Mouse (Mus musculus) neural tube, embryonic 12.5 days (tissue): ENCODE data around the gene Tbx19. TPM values are rescaled to one million over a fixed set of nuclear protein-coding genes. Genes with fewer than 3 reads are reported as not detected.

Experiments used
- ATAC-seq: fragments of 200-750 bp; cut with Nextera tagmentation; 2 replicates; pipeline ENCODE4 v1.8.0; 2017; ENCODE audit warnings: low read depth, mild to moderate bottlenecking, moderate TSS enrichment, moderate library complexity; ENCODE audit not compliant: low FRiP score
- H3K27ac ChIP-seq: fragments of 300-500 bp; sonication (generic); 2 replicates; pipeline ENCODE4 v1.5.1; 2016
- H3K27me3 ChIP-seq: fragments of 300-500 bp; sonication (generic); replicated peaks from 2 replicates; pipeline ENCODE4 v1.6.1; 2016; ENCODE audit warnings: mild to moderate bottlenecking
- H3K36me3 ChIP-seq: fragments of 300-500 bp; sonication (generic); 2 replicates; pipeline ENCODE4 v1.6.1; 2016; ENCODE audit warnings: mild to moderate bottlenecking
- H3K4me1 ChIP-seq: fragments of 300-500 bp; sonication (generic); 2 replicates; pipeline ENCODE4 v1.6.1; 2016
- H3K4me2 ChIP-seq: fragments of 300-500 bp; sonication (generic); replicated peaks from 2 replicates; pipeline ENCODE4 v1.6.1; 2016; ENCODE audit warnings: mild to moderate bottlenecking
- H3K4me3 ChIP-seq: fragments of 300-500 bp; sonication (generic); 2 replicates; pipeline ENCODE4 v1.5.1; 2016
- H3K9ac ChIP-seq: fragments of 300-500 bp; sonication (generic); 2 replicates; pipeline ENCODE4 v1.6.1; 2016; ENCODE audit warnings: mild to moderate bottlenecking
- H3K9me3 ChIP-seq: fragments of 300-500 bp; sonication (generic); 2 replicates; pipeline ENCODE4 v1.6.1; 2016; ENCODE audit warnings: mild to moderate bottlenecking
- WGBS: fragments of 180-500 bp; shearing (Covaris S2); methylation state at CpG from one replicate; pipeline ENCODE4 v1.1.7; 2016; 5-methylcytosine and 5-hydroxymethylcytosine counted together
- polyA plus RNA-seq: library from polyadenylated mRNA; unstranded; fragments of >200 nt; fragmentation: Nextera tagmentation; extraction: Ambion mirVana; gene quantifications from 2 replicates; pipeline ENCODE4 v1.2.1, GENCODE M21; 2016

Tbx19 gene
- polyA plus RNA-seq, 1 experiment from 2014 or later: not detected

DNA sequence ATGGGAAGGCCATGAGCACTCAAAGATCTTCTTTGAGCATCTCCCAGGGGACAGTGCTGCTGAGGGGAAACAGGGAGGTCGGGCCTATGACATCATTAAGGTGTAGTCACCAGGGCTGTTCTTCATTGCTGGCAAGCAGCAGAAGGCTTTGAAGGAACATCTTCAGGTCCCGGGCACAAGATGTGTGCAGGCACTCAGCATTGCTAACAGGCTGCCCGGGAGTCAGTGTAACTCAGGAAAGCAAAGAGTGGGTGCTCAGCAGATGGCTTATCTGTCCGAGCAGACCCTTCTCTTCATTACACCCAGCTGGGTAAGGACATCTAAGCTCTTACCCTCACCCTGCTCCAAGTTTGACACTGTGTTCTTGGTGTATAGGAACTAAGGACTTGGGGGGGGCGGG lies 18.7 kb upstream of the Tbx19 start:
- Histone ChIP-seq H3K27ac (no peak overlapping the region), H3K9ac (no peak overlapping the region), H3K36me3 (no peaks in the 10 kb centered on the region), H3K4me2 (no peak overlapping the region), H3K27me3 (no peaks in the 10 kb centered on the region), H3K4me3 (no peak overlapping the region), H3K4me1 (no peaks in the 10 kb centered on the region), H3K9me3 (no peaks in the 10 kb centered on the region)
- WGBS: 83% methylated on average over 5 of the region's 5 CpGs
- ATAC-seq: no peak

DNA sequence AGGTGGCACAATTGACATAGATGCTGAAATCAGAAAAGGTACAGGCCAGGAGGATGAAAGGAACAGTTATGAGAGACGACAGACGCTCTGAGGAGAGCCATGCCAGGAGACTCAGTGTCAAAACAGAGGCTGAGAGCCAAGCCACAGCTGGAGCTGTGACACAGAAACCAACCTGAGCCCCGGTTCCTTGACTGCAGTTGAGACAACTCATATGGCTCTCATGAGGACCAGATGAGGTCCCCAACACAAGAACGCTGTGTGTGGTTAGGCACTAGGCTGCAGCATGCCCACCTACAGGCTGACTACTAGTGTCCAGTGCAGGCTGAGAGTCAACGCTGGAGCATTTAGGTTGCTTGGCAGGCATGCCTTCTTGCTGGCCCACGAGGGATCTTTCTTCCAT lies 17.5 kb upstream of the Tbx19 start:
- Histone ChIP-seq H3K4me2 (no peak overlapping the region), H3K9me3 (no peaks in the 10 kb centered on the region), H3K27ac (no peak overlapping the region), H3K4me1 (no peaks in the 10 kb centered on the region), H3K9ac (no peak overlapping the region), H3K4me3 (no peak overlapping the region), H3K36me3 (no peaks in the 10 kb centered on the region), H3K27me3 (no peaks in the 10 kb centered on the region)
- WGBS: 91% methylated on average over 6 of the region's 6 CpGs
- ATAC-seq: no peak

DNA sequence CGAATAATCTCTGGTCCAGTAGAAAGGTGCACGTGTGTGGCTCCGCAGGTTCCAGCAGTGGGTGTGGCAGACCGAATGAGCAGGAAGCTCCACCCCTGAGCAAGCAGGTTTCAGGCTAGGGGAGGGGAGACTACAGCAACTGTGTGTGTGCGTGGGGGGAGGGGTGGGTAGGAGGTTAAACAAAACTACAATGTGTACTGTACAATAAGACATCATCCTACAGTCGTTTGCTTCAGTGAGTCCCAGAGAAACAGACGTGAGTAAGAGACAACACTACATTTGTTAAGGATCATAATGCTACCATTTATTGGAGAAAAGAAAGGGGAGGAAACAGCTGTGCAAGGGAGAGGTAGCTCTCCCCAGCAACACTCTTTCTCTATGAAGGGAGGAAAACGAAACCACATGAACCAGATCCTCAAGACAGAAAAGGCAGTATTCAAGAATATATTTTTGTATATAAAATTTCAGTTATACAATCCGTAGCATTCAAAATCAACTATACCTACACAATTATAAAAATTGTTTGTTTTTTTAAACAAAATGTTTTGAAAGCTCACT lies 13.6 kb upstream of the Tbx19 start:
- 72% methylated on average over 9 of the region's 9 CpGs for WGBS
- H3K9me3 ChIP-seq: no peaks in the 10 kb centered on the region
- no peak overlapping the region for H3K27ac ChIP-seq
- H3K36me3 ChIP-seq: no peaks in the 10 kb centered on the region
- no peak for ATAC-seq
- H3K4me2 ChIP-seq: no peak overlapping the region
- H3K9ac ChIP-seq: no peak overlapping the region
- H3K4me1 ChIP-seq: no peaks in the 10 kb centered on the region
- H3K27me3 ChIP-seq: no peaks in the 10 kb centered on the region
- H3K4me3 ChIP-seq: no peak overlapping the region

DNA sequence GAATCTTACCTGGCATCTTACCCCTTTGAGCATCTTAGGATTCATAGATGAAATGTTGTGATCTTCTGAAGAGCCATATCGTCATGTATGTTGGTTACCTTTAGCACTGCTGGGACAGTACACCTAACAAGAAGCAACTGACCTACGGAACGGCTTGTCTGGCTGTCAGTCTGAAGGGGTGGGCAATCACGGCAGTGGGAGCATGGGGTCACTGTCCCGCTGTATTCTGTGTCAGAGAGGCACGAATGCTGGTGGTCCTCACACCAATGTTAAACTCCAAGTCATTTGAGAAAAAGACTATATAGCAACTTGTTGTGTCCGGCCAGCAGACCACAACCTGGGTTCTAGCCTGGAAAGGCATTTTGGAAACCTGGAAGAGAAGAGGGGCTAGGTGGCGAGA lies 10.7 kb upstream of the Tbx19 start:
- no peak for ATAC-seq
- WGBS: 82% methylated on average over 8 of the region's 8 CpGs
- no peaks in the 10 kb centered on the region for H3K9me3 ChIP-seq
- H3K27ac ChIP-seq: no peak overlapping the region
- H3K4me3 ChIP-seq: no peak overlapping the region
- H3K4me2 ChIP-seq: no peak overlapping the region
- H3K9ac ChIP-seq: no peak overlapping the region
- no peaks in the 10 kb centered on the region for H3K27me3 ChIP-seq
- H3K36me3 ChIP-seq: no peaks in the 10 kb centered on the region
- no peaks in the 10 kb centered on the region for H3K4me1 ChIP-seq

DNA sequence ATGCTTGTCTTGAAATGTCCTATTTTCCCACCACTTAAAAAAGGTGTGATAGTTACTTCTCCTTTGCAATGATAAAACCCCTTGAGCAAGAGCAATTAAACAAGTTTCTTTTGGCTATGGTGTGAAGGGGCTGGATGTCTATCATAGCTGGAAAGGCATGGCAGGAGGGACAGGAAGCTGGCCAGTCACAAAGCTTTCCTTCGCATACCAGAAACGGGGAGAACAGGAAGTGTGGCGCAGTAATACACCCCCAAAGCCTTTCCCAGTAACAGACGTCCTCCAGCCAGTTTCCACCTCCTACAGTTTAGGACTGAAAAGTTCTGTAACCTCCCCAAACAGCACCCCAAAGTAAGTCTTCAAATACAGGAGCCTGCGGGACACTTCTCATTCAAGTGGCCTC lies 9.6 kb upstream of the Tbx19 start:
- ATAC-seq: no peak
- H3K27me3 ChIP-seq: no peaks in the 10 kb centered on the region
- H3K36me3 ChIP-seq: no peaks in the 10 kb centered on the region
- H3K9me3 ChIP-seq: no peaks in the 10 kb centered on the region
- WGBS: 61% methylated on average over 5 of the region's 5 CpGs
- no peak overlapping the region for H3K4me2 ChIP-seq
- H3K4me1 ChIP-seq: no peaks in the 10 kb centered on the region
- H3K4me3 ChIP-seq: no peak overlapping the region
- H3K27ac ChIP-seq: no peak overlapping the region
- no peak overlapping the region for H3K9ac ChIP-seq

DNA sequence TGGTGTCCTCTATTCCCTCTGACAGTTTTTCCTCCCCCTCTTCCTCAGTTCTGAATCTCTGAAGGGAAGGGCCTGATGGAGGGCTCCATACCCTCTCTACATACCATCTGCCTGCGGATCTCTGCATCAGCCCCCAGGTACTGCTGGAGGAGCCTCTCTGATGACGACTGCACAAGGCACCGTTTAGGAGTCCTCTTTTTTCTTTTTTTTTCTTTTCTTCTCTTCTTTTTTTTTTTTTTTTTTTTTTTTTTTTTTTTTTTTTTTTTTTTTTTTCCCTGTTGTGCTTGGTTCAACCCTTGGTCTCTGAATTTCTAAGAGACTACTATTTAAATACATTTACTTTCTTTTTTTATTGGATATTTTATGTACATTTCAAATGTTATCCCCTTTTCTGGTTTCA lies 8.9 kb upstream of the Tbx19 start:
- Histone ChIP-seq H3K4me1 (no peaks in the 10 kb centered on the region), H3K27me3 (no peaks in the 10 kb centered on the region), H3K36me3 (no peaks in the 10 kb centered on the region), H3K4me2 (no peak overlapping the region), H3K27ac (no peak overlapping the region), H3K9ac (no peak overlapping the region), H3K9me3 (no peaks in the 10 kb centered on the region), H3K4me3 (no peak overlapping the region)
- 81% methylated on average over 3 of the region's 3 CpGs for WGBS
- no peak for ATAC-seq

DNA sequence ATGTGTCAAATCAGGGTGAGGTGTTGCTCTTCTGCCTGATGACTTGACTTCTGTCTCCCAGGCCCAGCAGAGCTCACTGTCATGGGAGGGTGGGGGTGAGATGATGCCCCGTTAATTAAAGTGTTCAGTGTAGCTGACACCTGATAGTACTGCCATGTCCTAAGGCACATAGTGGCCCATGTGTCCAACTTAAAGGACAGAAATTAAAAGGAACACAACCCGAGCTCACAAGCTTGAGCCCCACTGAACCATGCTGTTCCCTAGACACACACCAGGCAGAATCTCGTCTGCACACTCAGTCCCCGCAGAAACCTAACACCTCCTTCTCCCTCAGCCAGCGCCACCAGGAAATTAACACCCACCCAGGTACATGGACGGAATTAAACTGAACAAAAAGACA lies 4.3 kb upstream of the Tbx19 start:
- no peak for ATAC-seq
- WGBS: 90% methylated on average over 6 of the region's 6 CpGs

DNA sequence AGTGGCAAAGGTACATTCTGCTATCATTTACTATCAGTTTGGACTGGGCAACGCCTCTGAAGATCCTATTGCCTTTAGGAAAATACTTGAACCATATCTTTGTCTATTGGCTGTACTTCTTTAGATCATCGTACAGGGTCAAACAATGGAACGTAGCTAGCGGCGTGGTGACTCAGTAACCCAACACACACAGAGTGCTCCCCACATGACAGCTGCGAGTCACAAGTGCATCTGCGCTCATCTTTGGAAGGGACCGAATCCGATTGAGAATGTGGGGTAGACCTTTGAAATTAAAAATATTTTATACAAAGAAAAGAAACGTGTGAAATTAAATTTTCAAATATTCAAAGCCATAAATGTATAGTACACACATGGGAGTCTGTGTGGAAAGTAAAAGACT lies 1.7 kb downstream of the Tbx19 start:
- no peak overlapping the region for H3K9ac ChIP-seq
- no peak overlapping the region for H3K4me3 ChIP-seq
- H3K4me2 ChIP-seq: no peak overlapping the region
- WGBS: 82% methylated on average over 10 of the region's 10 CpGs
- no peaks in the 10 kb centered on the region for H3K4me1 ChIP-seq
- no peaks in the 10 kb centered on the region for H3K9me3 ChIP-seq
- no peak overlapping the region for H3K27ac ChIP-seq
- no peaks in the 10 kb centered on the region for H3K27me3 ChIP-seq
- no peaks in the 10 kb centered on the region for H3K36me3 ChIP-seq
- ATAC-seq: no peak

More for the DNA sequence above, 4.3 kb upstream of the Tbx19 start:
- Histone ChIP-seq H3K27me3 (no peaks in the 10 kb centered on the region), H3K9ac (no peak overlapping the region), H3K4me1 (no peaks in the 10 kb centered on the region), H3K4me3 (no peak overlapping the region), H3K36me3 (no peaks in the 10 kb centered on the region), H3K27ac (no peak overlapping the region), H3K4me2 (no peak overlapping the region), H3K9me3 (no peaks in the 10 kb centered on the region)

DNA sequence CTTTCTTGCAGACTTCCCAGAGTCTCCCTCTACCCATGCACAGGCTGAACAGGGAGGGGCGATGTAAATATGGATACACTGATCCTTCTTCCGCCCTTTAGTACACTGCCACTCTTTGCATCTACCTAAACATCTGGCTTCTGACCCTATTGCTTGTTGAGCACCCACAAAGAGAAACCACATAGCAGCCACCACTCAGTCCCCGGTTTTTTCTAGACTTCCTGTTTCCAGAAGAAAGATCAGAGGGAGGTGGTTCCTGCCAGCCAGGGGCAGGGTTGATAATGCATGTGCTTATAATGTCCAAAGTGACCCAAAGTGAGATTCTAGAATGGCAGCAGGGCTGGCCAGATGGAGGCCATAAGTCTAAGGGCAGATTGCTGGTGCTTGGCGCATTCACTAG lies 6.4 kb downstream of the Tbx19 start:
- no peaks in the 10 kb centered on the region for H3K36me3 ChIP-seq
- no peaks in the 10 kb centered on the region for H3K27me3 ChIP-seq
- 83% methylated on average over 4 of the region's 4 CpGs for WGBS
- no peak overlapping the region for H3K9ac ChIP-seq
- H3K4me1 ChIP-seq: no peaks in the 10 kb centered on the region
- no peaks in the 10 kb centered on the region for H3K9me3 ChIP-seq
- H3K4me2 ChIP-seq: no peak overlapping the region
- H3K4me3 ChIP-seq: no peak overlapping the region
- H3K27ac ChIP-seq: no peak overlapping the region
- ATAC-seq: no peak

DNA sequence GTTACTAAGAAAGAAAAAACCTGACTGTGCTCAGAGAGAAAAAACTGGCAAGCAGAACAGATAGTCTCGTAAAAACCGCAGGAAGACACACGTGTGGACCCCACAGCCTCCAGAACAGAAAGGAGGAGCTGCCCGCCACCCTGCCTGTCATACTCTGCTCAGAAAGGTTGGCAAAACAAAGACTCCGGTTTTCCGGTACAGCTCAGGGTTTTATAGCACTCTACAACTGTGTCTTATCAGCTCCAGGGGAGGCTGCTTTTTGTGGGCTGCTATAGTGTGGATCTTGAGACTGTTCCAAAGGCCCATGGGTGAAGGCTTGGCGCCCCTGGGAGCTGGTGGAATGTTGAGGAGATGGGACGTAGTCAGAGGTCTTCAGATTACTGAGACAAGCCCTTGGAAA lies 9.4 kb downstream of the Tbx19 start:
- 71% methylated on average over 8 of the region's 8 CpGs for WGBS
- Histone ChIP-seq H3K27ac (no peak overlapping the region), H3K9ac (no peak overlapping the region), H3K9me3 (no peaks in the 10 kb centered on the region), H3K4me3 (no peak overlapping the region), H3K27me3 (no peaks in the 10 kb centered on the region), H3K4me2 (no peak overlapping the region), H3K4me1 (no peaks in the 10 kb centered on the region), H3K36me3 (no peaks in the 10 kb centered on the region)
- no peak for ATAC-seq

DNA sequence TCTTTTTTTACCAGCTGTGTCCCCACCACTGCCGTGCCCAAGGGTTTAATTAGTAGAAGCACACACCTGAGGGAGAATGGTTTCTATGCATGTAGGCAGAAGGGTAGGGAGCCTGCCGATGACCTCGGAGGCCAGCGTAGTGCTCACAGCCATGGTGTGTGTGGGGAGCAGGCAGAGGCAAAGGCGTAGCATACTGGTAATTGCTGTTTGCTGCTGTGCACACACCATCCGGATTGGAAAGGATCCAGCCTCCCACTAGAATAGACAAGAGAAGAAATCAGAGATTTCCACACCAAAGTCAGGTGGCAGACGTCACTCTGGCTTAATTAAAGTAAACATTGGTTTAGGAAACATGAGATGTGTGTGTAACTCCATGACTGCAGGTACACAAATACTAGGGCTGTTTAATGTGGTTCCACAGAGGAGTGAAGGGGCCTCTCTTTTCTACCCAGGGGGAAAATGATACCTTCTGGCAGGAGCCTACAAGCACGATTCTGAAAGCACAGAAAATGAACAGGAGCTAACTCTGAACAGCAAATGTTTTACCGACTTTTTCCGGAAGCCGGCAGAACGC lies 18.1 kb downstream of the Tbx19 start:
- Histone ChIP-seq H3K9me3 (0 out of 2 replicates have a peak, but pooled peaks cover 7% of the 10 kb centered on the region), H3K4me2 (no peak overlapping the region), H3K9ac (no peak overlapping the region), H3K4me3 (no peak overlapping the region), H3K27ac (no peak overlapping the region), H3K36me3 (no peaks in the 10 kb centered on the region), H3K4me1 (no peaks in the 10 kb centered on the region), H3K27me3 (no peaks in the 10 kb centered on the region)
- no peak for ATAC-seq
- WGBS: 92% methylated on average over 12 of the region's 12 CpGs

DNA sequence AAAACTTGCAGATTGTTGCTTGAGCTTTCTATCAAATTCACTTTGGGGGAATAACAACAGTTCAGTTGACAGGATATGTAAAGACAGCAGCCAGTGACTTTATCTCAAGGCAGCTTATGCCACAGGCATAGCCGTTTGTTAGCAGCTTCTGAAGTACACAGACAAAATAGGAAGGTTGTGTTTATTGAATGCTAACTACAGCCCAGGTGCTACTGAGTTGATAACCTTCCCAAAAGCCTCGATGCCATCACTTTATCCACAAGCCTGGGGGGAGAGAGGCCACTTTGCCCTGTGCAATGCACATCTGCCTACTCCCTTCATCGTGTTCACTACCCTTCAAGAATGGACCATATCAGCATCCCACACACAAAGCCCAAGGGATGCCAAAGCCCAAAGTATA lies 20.3 kb downstream of the Tbx19 start:
- Histone ChIP-seq H3K27ac (no peak overlapping the region), H3K4me3 (no peak overlapping the region), H3K36me3 (no peaks in the 10 kb centered on the region), H3K9ac (no peak overlapping the region), H3K27me3 (no peaks in the 10 kb centered on the region), H3K4me1 (no peaks in the 10 kb centered on the region), H3K4me2 (no peak overlapping the region), H3K9me3 (0 out of 2 replicates have a peak, but pooled peaks cover 7% of the 10 kb centered on the region)
- 83% methylated on average over 3 of the region's 3 CpGs for WGBS
- no peak for ATAC-seq

DNA sequence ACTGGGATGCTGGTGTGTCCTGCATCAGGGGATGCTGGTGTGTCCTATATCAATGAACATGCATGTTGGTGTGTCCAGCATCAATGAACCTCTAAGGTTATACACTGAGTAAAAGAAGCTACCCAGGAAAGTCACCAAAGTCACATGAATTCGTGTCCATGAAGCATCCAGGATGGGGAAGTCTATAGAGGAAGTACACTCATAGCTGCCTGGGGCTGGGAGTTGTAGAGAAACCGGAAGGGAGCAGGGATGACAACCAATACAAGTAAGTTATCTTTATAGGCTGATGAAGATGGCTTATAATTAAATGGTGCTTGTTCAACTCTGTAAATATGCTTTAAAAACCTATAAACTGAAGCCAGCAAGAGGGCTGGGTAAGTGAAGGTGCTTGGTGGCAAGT lies 26.7 kb downstream of the Tbx19 start:
- H3K9me3 ChIP-seq: no peaks in the 10 kb centered on the region
- WGBS: 76% methylated on average over 2 of the region's 2 CpGs

More for the DNA sequence above, 26.7 kb downstream of the Tbx19 start:
- no peak overlapping the region for H3K4me3 ChIP-seq
- no peak overlapping the region for H3K4me2 ChIP-seq
- H3K9ac ChIP-seq: no peak overlapping the region
- no peaks in the 10 kb centered on the region for H3K4me1 ChIP-seq
- no peak overlapping the region for H3K27ac ChIP-seq
- ATAC-seq: no peak
- no peaks in the 10 kb centered on the region for H3K36me3 ChIP-seq
- no peaks in the 10 kb centered on the region for H3K27me3 ChIP-seq
